Mouse (Mus musculus) MEL (cell line): ENCODE results near the gene Gm1043. TPM values are rescaled to one million over a fixed set of nuclear protein-coding genes. Genes with fewer than 3 reads are reported as not detected.

Experiments
- DNase-seq: peaks from one replicate; pipeline ENCODE4 v3.0.0; 2011; ENCODE audit warnings: low read depth, low spot score
- H3K27ac ChIP-seq: 2 replicates; pipeline ENCODE4 v1.5.1; 2012; ENCODE audit warnings: low read depth, mild to moderate bottlenecking, control low read depth, low read length, moderate library complexity; ENCODE audit not compliant: control insufficient read depth
- H3K27me3 ChIP-seq, 2 experiments: fragments of 150-350 bp in 1 of 2; sonication (generic) in 1 of 2; 2 replicates each; pipeline ENCODE4 v1.6.1; 2012; ENCODE audit warnings: low read length in 2 of 2, mild to moderate bottlenecking in 2 of 2, improper control_type of control experiment in 1 of 2, moderate library complexity in 1 of 2; ENCODE audit not compliant: insufficient read depth in 2 of 2, control insufficient read depth in 1 of 2
- H3K36me3 ChIP-seq, 2 experiments: 2 replicates each; pipeline ENCODE4 v1.6.1; 2012 to 2014; ENCODE audit warnings: low read length in 2 of 2, improper control_type of control experiment in 1 of 2, inconsistent platforms in 1 of 2, mild to moderate bottlenecking in 1 of 2; ENCODE audit not compliant: insufficient read depth in 2 of 2, control insufficient read depth in 1 of 2
- H3K4me1 ChIP-seq, 2 experiments: fragments of 150-350 bp in 1 of 2; sonication (generic) in 1 of 2; 2 replicates each; pipeline ENCODE4 v1.6.1; 2012; ENCODE audit warnings: low read length in 2 of 2, improper control_type of control experiment in 1 of 2, mild to moderate bottlenecking in 1 of 2; ENCODE audit not compliant: insufficient read depth in 2 of 2, control insufficient read depth in 1 of 2
- H3K4me3 ChIP-seq, 2 experiments: fragments of 150-350 bp in 1 of 2; sonication (generic) in 1 of 2; 2 replicates each; pipeline ENCODE4 v1.5.1; 2012; ENCODE audit warnings: low read depth in 2 of 2, low read length in 2 of 2, mild to moderate bottlenecking in 2 of 2, moderate library complexity in 2 of 2, control low read depth in 1 of 2, improper control_type of control experiment in 1 of 2; ENCODE audit not compliant: control insufficient read depth in 1 of 2, insufficient read depth in 1 of 2
- H3K79me2 ChIP-seq: 2 replicates; pipeline ENCODE4 v1.6.1; 2012; ENCODE audit warnings: mild to moderate bottlenecking, low read length, moderate library complexity; ENCODE audit not compliant: control insufficient read depth, poor library complexity, insufficient read depth
- H3K9ac ChIP-seq: 2 replicates; pipeline ENCODE4 v1.6.1; 2012; ENCODE audit warnings: low read depth, mild to moderate bottlenecking, control low read depth, low read length, moderate library complexity; ENCODE audit not compliant: control insufficient read depth, poor library complexity, severe bottlenecking
- H3K9me3 ChIP-seq: fragments of 150-350 bp; sonication (generic); replicated peaks from 2 replicates; pipeline ENCODE4 v1.6.1; 2012; ENCODE audit warnings: mild to moderate bottlenecking, low read length, improper control_type of control experiment, moderate library complexity; ENCODE audit not compliant: insufficient read depth
- CHD1 ChIP-seq: IDR thresholded peaks from 2 replicates; pipeline ENCODE4 v1.6.1; 2012; ENCODE audit warnings: low read depth, mild to moderate bottlenecking, inconsistent platforms, low read length, improper control_type of control experiment
- CHD2 ChIP-seq: IDR thresholded peaks from 2 replicates; pipeline ENCODE4 v1.6.1; 2011; ENCODE audit warnings: low read length, improper control_type of control experiment
- E2F4 ChIP-seq: IDR thresholded peaks from 2 replicates; pipeline ENCODE4 v1.6.1; 2011; ENCODE audit warnings: low read depth, low read length, improper control_type of control experiment, borderline replicate concordance
- ELF1 ChIP-seq: IDR thresholded peaks from 2 replicates; pipeline ENCODE4 v1.6.1; 2014; ENCODE audit warnings: low read depth, mild to moderate bottlenecking, inconsistent platforms, low read length, improper control_type of control experiment, moderate library complexity
- EP300 ChIP-seq, 2 experiments: IDR thresholded peaks; 2 replicates each; pipeline ENCODE4 v1.6.1; 2011; ENCODE audit warnings: improper control_type of control experiment in 2 of 2, low read length in 2 of 2, low read depth in 1 of 2, mild to moderate bottlenecking in 1 of 2
- GABPA ChIP-seq: IDR thresholded peaks from 2 replicates; pipeline ENCODE4 v1.6.1; 2012; ENCODE audit warnings: low read depth, mild to moderate bottlenecking, inconsistent platforms, low read length, improper control_type of control experiment, moderate library complexity
- GATA1 ChIP-seq: IDR thresholded peaks from 2 replicates; pipeline ENCODE4 v1.6.1; 2011; ENCODE audit warnings: low read depth, low read length, improper control_type of control experiment
- MAZ ChIP-seq: IDR thresholded peaks from 2 replicates; pipeline ENCODE4 v1.6.1; 2012; ENCODE audit warnings: low read depth, mild to moderate bottlenecking, inconsistent platforms, low read length, improper control_type of control experiment
- MEF2A ChIP-seq: IDR thresholded peaks from 2 replicates; pipeline ENCODE4 v1.6.1; 2014; ENCODE audit warnings: low read depth, mild to moderate bottlenecking, inconsistent platforms, low read length, improper control_type of control experiment; ENCODE audit not compliant: poor library complexity, insufficient replicate concordance, severe bottlenecking; ENCODE audit errors: extremely low read depth
- MXI1 ChIP-seq: IDR thresholded peaks from 2 replicates; pipeline ENCODE4 v1.6.1; 2011; ENCODE audit warnings: mild to moderate bottlenecking, low read depth, low read length, improper control_type of control experiment
- MYC ChIP-seq: IDR thresholded peaks from 2 replicates; pipeline ENCODE4 v1.6.1; 2011; ENCODE audit warnings: low read depth, mild to moderate bottlenecking, low read length, improper control_type of control experiment, moderate library complexity
- NELFE ChIP-seq: IDR thresholded peaks from 2 replicates; pipeline ENCODE4 v1.6.1; 2011; ENCODE audit warnings: low read depth, low read length, improper control_type of control experiment
- POLR2AphosphoS5 ChIP-seq: IDR thresholded peaks from 2 replicates; pipeline ENCODE4 v1.6.1; 2012; ENCODE audit warnings: low read depth, borderline replicate concordance, mild to moderate bottlenecking, inconsistent platforms, low read length, moderate library complexity, mixed read lengths
- RAD21 ChIP-seq: IDR thresholded peaks from 2 replicates; pipeline ENCODE4 v1.6.1; 2011; ENCODE audit warnings: mild to moderate bottlenecking, low read depth, low read length, improper control_type of control experiment
- RCOR1 ChIP-seq: IDR thresholded peaks from 2 replicates; pipeline ENCODE4 v1.6.1; 2012; ENCODE audit warnings: low read depth, mild to moderate bottlenecking, inconsistent platforms, low read length, improper control_type of control experiment
- SMC3 ChIP-seq: IDR thresholded peaks from 2 replicates; pipeline ENCODE4 v1.6.1; 2011; ENCODE audit warnings: low read depth, low read length, improper control_type of control experiment
- TAL1 ChIP-seq: IDR thresholded peaks from 2 replicates; pipeline ENCODE4 v1.6.1; 2012; ENCODE audit warnings: mild to moderate bottlenecking, inconsistent platforms, low read length, moderate library complexity, mixed read lengths
- TBP ChIP-seq: IDR thresholded peaks from 2 replicates; pipeline ENCODE4 v1.8.0; 2011; ENCODE audit warnings: low read depth, low read length, improper control_type of control experiment
- UBTF ChIP-seq: IDR thresholded peaks from 2 replicates; pipeline ENCODE4 v1.6.1; 2012; ENCODE audit warnings: low read depth, mild to moderate bottlenecking, inconsistent platforms, low read length, improper control_type of control experiment, moderate library complexity, borderline replicate concordance; ENCODE audit not compliant: insufficient read depth
- USF1 ChIP-seq: IDR thresholded peaks from 2 replicates; pipeline ENCODE4 v1.6.1; 2014; ENCODE audit warnings: low read depth, mild to moderate bottlenecking, inconsistent platforms, low read length, improper control_type of control experiment, moderate library complexity
- USF2 ChIP-seq, 2 experiments: IDR thresholded peaks; 2 replicates each; pipeline ENCODE4 v1.6.1; 2011 to 2012; ENCODE audit warnings: improper control_type of control experiment in 2 of 2, low read length in 2 of 2, borderline replicate concordance in 1 of 2, inconsistent platforms in 1 of 2, low read depth in 1 of 2, mild to moderate bottlenecking in 1 of 2; ENCODE audit not compliant: insufficient read depth in 1 of 2
- ZC3H11A ChIP-seq: IDR thresholded peaks from 2 replicates; pipeline ENCODE4 v1.6.1; 2012; ENCODE audit warnings: low read depth, mild to moderate bottlenecking, inconsistent platforms, low read length, improper control_type of control experiment
- ZMIZ1 ChIP-seq: IDR thresholded peaks from 2 replicates; pipeline ENCODE4 v1.6.1; 2012; ENCODE audit warnings: low read depth, mild to moderate bottlenecking, inconsistent platforms, low read length, improper control_type of control experiment, moderate library complexity
- ZNF384 ChIP-seq: IDR thresholded peaks from 2 replicates; pipeline ENCODE4 v1.6.1; 2012; ENCODE audit warnings: low read depth, mild to moderate bottlenecking, inconsistent platforms, low read length, improper control_type of control experiment
- polyA plus RNA-seq, 2 experiments: library from polyadenylated mRNA; stranded (reverse) in 1 of 2; unstranded in 1 of 2; fragments of >175 nt in 1 of 2; fragments of >200 nt in 1 of 2; gene quantifications; 2 replicates each; pipeline versions ENCODE4 v1.2.1 to v1.2.4; 2012; ENCODE audit warnings: low replicate concordance in 2 of 2, low read depth in 1 of 2; ENCODE audit not compliant: insufficient read length in 2 of 2, insufficient read depth in 1 of 2, missing spikeins in 1 of 2
- total RNA-seq: library from RNA; depleted of rRNA; stranded (reverse); fragments of 300-350 nt; gene quantifications from 2 replicates; pipeline ENCODE4 v1.2.3, GENCODE M21; 2012

The Gm1043 gene
- total and polyA plus RNA-seq, 3 experiments: not detected

DNA sequence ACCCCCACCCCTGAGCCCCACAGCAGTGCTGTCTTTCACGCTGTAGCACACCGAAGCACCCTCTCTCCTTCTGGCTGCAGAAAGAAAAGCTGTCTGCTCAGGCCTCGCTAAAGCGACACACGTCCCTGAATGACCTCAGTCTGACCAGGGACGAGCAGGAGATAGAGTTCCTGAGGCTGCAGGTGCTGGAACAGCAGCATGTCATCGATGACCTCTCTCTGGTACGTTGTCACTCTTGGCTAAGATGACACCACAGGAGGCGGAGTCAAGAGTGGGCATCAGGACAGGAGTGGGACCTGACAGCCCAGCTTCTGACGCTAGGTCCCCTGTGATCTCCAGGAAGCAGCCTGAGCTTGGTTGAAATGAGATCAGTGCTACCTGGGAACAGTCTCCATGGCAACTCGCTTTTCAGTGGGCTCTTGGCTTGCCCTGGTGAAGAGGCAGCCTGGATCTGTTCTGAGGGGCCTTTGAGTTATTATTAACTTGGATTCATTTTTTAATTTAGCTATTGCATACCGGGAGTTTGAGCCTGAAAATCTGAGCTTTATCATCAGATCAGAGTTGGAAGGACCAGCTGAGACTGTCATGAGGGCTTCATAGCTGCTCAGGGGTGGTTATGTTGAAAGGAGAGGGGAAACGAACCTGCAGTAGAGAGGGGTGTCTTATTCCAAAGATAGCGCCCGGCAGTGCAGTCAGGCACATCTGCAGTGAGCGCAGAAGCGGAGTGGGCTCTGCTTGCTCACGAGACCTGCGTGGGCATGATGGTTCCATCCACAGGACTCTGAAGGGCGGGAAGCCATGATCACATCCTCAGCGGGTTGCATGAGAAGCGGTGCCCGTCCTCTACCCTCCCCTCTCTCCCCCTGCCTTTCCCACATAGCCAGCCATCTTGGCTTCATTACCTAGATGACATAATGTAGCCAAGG lies 20.6 kb downstream of the Gm1043 start:
- no peak for DNase-seq
- no peak overlapping the region for H3K27ac ChIP-seq

GRCm38 (mm10) chr5:37107111-37107510 lies 21.9 kb downstream of the Gm1043 start:
- H3K27me3 ChIP-seq: no peaks in the 10 kb centered on the region
- H3K36me3 ChIP-seq: no peaks in the 10 kb centered on the region
- no peak overlapping the region for H3K4me3 ChIP-seq

More for the DNA sequence above, 20.6 kb downstream of the Gm1043 start:
- no peaks in the 10 kb centered on the region; the same call in none of the 2 replicates for H3K9me3 ChIP-seq
- no peaks in the 10 kb centered on the region for H3K79me2 ChIP-seq
- TF ChIP-seq RCOR1 (no peak), SMC3 (no peak), ZNF384 (no peak), NELFE (no peak), MYC (no peak), RAD21 (no peak), ZMIZ1 (no peak), MEF2A (no peak), USF1 (no peak), CHD2 (no peak), EP300 (IDR thresholded peaks at IDR 0.05; ENCODE audit: low read depth in 1 of 2, low read length in 2 of 2) (no peak), GATA1 (no peak), GABPA (no peak), CHD1 (no peak), ELF1 (no peak)
- no peaks in the 10 kb centered on the region for H3K36me3 ChIP-seq
- H3K27me3 ChIP-seq: no peaks in the 10 kb centered on the region
- no peak overlapping the region for H3K9ac ChIP-seq
- no peak overlapping the region for H3K4me3 ChIP-seq
- no peaks in the 10 kb centered on the region for H3K4me1 ChIP-seq

More at GRCm38 (mm10) chr5:37107111-37107510, 21.9 kb downstream of the Gm1043 start:
- Histone ChIP-seq H3K27ac (no peak overlapping the region), H3K9me3 (no peaks in the 10 kb centered on the region; the same call in none of the 2 replicates), H3K9ac (no peak overlapping the region), H3K4me1 (no peaks in the 10 kb centered on the region), H3K79me2 (no peaks in the 10 kb centered on the region)
- no peak for DNase-seq
- TF ChIP-seq MAZ (no peak), TAL1 (no peak), ZC3H11A (no peak), RAD21 (no peak), UBTF (no peak), MYC (no peak), E2F4 (no peak), ZMIZ1 (no peak), EP300 (IDR thresholded peaks at IDR 0.05; ENCODE audit: low read depth in 1 of 2, low read length in 2 of 2) (no peak), POLR2AphosphoS5 (no peak), TBP (no peak), MXI1 (no peak), USF2 (IDR thresholded peaks at IDR 0.05; ENCODE audit: borderline replicate concordance in 1 of 2, insufficient read depth in 1 of 2, low read depth in 1 of 2, low read length in 2 of 2) (no peak)
- TF ChIP-seq, all 39 proteins: peak for 0
